Mouse (Mus musculus): Measurements from ENCODE around the gene Crot. TPM values are rescaled to one million over a fixed set of nuclear protein-coding genes. Genes with fewer than 3 reads are reported as not detected.

Gene Crot
- total and polyA plus RNA-seq, 3 experiments, result 13.4 to 18.2 (median 13.5) TPM

DNA sequence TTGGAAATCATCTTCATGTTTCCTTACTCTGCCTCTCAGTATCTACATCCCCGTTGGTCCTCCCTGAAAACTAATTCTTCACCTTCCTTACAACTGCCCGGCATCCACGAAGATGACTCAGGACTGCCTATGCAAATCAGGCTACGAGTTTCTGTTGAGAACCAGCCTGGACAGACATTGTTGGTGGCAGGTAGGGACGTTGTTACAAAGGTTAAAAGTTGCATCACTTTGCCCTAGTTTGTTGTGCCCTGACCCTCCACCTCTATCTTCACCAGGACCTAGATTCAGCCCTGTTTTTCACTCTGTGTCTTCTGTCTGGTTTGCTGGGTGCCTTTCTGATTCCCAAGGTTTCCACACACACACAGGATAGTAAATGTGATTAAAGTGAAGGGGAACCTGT is 36.7 kb upstream of the Crot start:
- peak overlapping the region; percentile 69 for H3K27ac ChIP-seq (ENCODE audit: insufficient read depth, low read depth)
- peak; percentile 48 for DNase-seq (ENCODE audit: extremely low read depth)
- TF ChIP-seq RCOR1 (conservative IDR thresholded peaks at IDR 0.05; ENCODE audit: low read depth, low read length) (no peak), SIN3A (IDR thresholded peaks at IDR 0.05; ENCODE audit: low read length) (no peak), GABPA (IDR thresholded peaks at IDR 0.05; ENCODE audit: insufficient replicate concordance, low read depth, low read length) (no peak), KAT2A (IDR thresholded peaks at IDR 0.05; ENCODE audit: insufficient replicate concordance, low read length) (no peak), MAFK (IDR thresholded peaks at IDR 0.05; ENCODE audit: insufficient replicate concordance, low read length) (peak; percentile 74; the same call in 1 of the 2 replicates), MEF2A (IDR thresholded peaks at IDR 0.05; ENCODE audit: borderline replicate concordance, low read depth, low read length) (no peak), IRF4 (IDR thresholded peaks at IDR 0.05; ENCODE audit: low read depth, low read length) (0 out of 2 replicates have a peak, but pooled peaks have one; percentile 7), POLR2A (IDR thresholded peaks at IDR 0.05; ENCODE audit: low read depth, low read length) (0 out of 2 replicates have a peak, but pooled peaks have one; percentile 28), ZKSCAN1 (IDR thresholded peaks at IDR 0.05; ENCODE audit: borderline replicate concordance, low read depth, low read length) (no peak), ELF1 (IDR thresholded peaks at IDR 0.05; ENCODE audit: low read depth, low read length) (no peak), TBP (conservative IDR thresholded peaks at IDR 0.05; ENCODE audit: low read depth, low read length) (no peak), NRF1 (IDR thresholded peaks at IDR 0.05; ENCODE audit: low read depth, low read length) (no peak), EP300 (IDR thresholded peaks at IDR 0.05; ENCODE audit: low read length) (0 out of 2 replicates have a peak, but pooled peaks have one; percentile 25), MAX (IDR thresholded peaks at IDR 0.05; ENCODE audit: low read length) (no peak), TCF12 (IDR thresholded peaks at IDR 0.05; ENCODE audit: low read depth, low read length) (no peak; the same call in 1 of the 2 replicates), CHD1 (IDR thresholded peaks at IDR 0.05; ENCODE audit: low read depth, low read length) (0 out of 2 replicates have a peak, but pooled peaks have one; percentile 3), NELFE (IDR thresholded peaks at IDR 0.05; ENCODE audit: low read depth, low read length) (0 out of 2 replicates have a peak, but pooled peaks have one; percentile 18), ZC3H11A (IDR thresholded peaks at IDR 0.05; ENCODE audit: low read depth, low read length) (no peak), JUND (conservative IDR thresholded peaks at IDR 0.05; ENCODE audit: low read depth, low read length) (0 out of 2 replicates have a peak, but pooled peaks have one; percentile 8), USF2 (conservative IDR thresholded peaks at IDR 0.05; ENCODE audit: low read depth, low read length) (no peak)
- no peak overlapping the region for H3K4me3 ChIP-seq (replicated peaks in 1 of 3; ENCODE audit: low read depth in 2 of 3, low read length in 2 of 3, poor library complexity in 1 of 3)
- H3K79me2 ChIP-seq (replicated peaks; ENCODE audit: control insufficient read depth, extremely low read depth, insufficient read depth, poor library complexity, severe bottlenecking), result no peaks in the 10 kb centered on the region
- in situ Hi-C loops (cut with MboI; ENCODE audit: low pct_ligation_motif_present, low pct_unique_long_range_greater_than_20kb, low sequenced_read_pairs), result no loop called here
- H3K27me3 ChIP-seq (replicated peaks), result no peaks in the 10 kb centered on the region
- no peaks in the 10 kb centered on the region for H3K36me3 ChIP-seq (replicated peaks in 1 of 2; ENCODE audit: control insufficient read depth in 1 of 2, insufficient read depth in 1 of 2, low read length in 1 of 2)
- H3K9me3 ChIP-seq (replicated peaks; ENCODE audit: low read length), result no peaks in the 10 kb centered on the region
- H3K9ac ChIP-seq (ENCODE audit: insufficient read depth, low read depth), result no peak overlapping the region
- H3K4me1 ChIP-seq (ENCODE audit: control insufficient read depth in 1 of 2, insufficient read depth in 2 of 2), result peaks cover 18 to 49% of the 10 kb centered on the region in 2 experiments
- peak overlapping the region; percentile 54 for H3K4me2 ChIP-seq (ENCODE audit: insufficient read depth, low read depth, poor library complexity, severe bottlenecking)
- dilution Hi-C loops (cut with MboI; ENCODE audit: extremely low pct_ligation_motif_present, extremely low pct_unique_long_range_greater_than_20kb, low sequenced_read_pairs), result no loop called here

DNA sequence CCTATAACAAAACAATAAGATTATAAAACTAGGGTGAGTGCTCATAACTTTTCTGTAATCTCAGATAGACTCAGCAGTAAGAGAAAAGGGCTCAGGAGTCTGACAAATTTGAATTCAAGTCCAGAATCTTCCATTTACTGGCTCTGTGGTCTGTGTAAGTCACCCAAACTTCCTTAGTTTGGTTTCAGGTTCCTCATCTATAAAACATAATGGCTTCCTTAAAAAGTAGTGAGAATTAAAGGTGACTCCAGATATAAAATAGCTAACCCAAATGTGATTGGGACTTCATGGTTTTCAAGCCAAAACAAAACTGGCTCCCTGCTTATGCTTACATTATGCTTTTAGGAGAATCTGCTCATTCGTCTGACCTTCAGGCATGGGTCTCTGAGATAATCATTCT is 35.5 kb upstream of the Crot start:
- Histone ChIP-seq H3K4me3 (replicated peaks in 1 of 3; ENCODE audit: low read depth in 2 of 3, low read length in 2 of 3, poor library complexity in 1 of 3) (no peak overlapping the region), H3K27me3 (replicated peaks) (no peaks in the 10 kb centered on the region), H3K9me3 (replicated peaks; ENCODE audit: low read length) (no peaks in the 10 kb centered on the region), H3K4me2 (ENCODE audit: insufficient read depth, low read depth, poor library complexity, severe bottlenecking) (no peak overlapping the region), H3K79me2 (replicated peaks; ENCODE audit: control insufficient read depth, extremely low read depth, insufficient read depth, poor library complexity, severe bottlenecking) (no peaks in the 10 kb centered on the region), H3K4me1 (ENCODE audit: control insufficient read depth in 1 of 2, insufficient read depth in 2 of 2) (peaks cover 17 to 43% of the 10 kb centered on the region in 2 experiments), H3K9ac (ENCODE audit: insufficient read depth, low read depth) (no peak overlapping the region), H3K36me3 (replicated peaks in 1 of 2; ENCODE audit: control insufficient read depth in 1 of 2, insufficient read depth in 1 of 2, low read length in 1 of 2) (no peaks in the 10 kb centered on the region), H3K27ac (ENCODE audit: insufficient read depth, low read depth) (no peak overlapping the region)
- DNase-seq (ENCODE audit: extremely low read depth), result no peak
- TF ChIP-seq HCFC1 (IDR thresholded peaks at IDR 0.05; ENCODE audit: low read depth, low read length) (no peak), EP300 (IDR thresholded peaks at IDR 0.05; ENCODE audit: low read length) (peak; percentile 17; the same call in 1 of the 2 replicates), NRF1 (IDR thresholded peaks at IDR 0.05; ENCODE audit: low read depth, low read length) (no peak)
- dilution Hi-C loops (cut with MboI; ENCODE audit: extremely low pct_ligation_motif_present, extremely low pct_unique_long_range_greater_than_20kb, low sequenced_read_pairs), result no loop called here
- in situ Hi-C loops (cut with MboI; ENCODE audit: low pct_ligation_motif_present, low pct_unique_long_range_greater_than_20kb, low sequenced_read_pairs), result no loop called here
